Mouse (Mus musculus) erythroblast, embryonic 14.5 days (primary cell): ENCODE data around the gene Bsdc1.

Experiments used
- GATA1 ChIP-seq: IDR thresholded peaks from 2 replicates; pipeline ENCODE4 v1.6.1; 2012; ENCODE audit warnings: low read length, inconsistent platforms, mixed read lengths
- TAL1 ChIP-seq: IDR thresholded peaks from 3 replicates; pipeline ENCODE4 v1.6.1; 2012; ENCODE audit warnings: low read length, inconsistent platforms, mixed read lengths

DNA sequence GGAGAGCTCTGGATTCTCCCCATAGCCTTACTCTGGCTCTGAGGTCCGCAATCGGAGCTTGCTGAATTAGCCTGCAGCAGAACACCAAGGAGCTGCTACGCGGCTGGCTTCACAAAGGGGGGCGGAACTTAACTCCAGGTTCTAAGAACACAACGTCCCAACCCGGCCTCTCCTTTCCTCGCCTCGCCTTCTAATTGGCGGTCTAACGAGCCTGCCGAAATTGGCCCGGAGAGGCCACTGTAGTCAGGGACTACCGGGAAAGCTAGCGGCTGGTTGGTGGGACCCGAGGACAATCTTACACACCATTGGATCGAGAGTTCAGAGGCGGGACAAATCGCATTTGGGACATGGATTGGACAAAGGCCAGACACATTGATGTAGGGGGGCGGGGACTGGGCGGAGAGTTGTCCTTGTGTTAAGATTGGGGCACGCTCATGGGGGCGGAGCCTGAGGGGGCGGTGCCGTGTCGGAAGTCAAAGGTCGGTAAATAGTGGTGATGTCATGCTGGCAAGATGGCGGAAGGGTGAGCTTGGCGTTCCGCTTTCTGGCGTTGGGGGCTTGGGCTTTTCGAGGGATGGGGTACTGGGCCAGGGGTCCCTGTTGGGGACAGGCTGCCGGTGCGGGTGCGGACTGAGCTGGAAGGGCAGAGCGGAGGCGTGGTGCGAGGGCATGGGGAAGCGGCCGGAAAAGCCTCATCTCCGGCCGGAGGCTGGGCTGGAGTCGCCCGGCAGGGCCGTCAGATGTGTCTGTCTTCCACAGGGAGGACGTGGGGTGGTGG lies at the start of gene Bsdc1:
- TF ChIP-seq GATA1 (no peak), TAL1 (no peak)
